Mouse (Mus musculus) MN1 (cell line): Measurements from ENCODE around the gene Pnma5.

Experiments
- DNase-seq: peaks from one replicate; pipeline ENCODE4 v3.0.0-alpha.2; 2016; ENCODE audit warnings: low spot score

Gene Pnma5

DNA sequence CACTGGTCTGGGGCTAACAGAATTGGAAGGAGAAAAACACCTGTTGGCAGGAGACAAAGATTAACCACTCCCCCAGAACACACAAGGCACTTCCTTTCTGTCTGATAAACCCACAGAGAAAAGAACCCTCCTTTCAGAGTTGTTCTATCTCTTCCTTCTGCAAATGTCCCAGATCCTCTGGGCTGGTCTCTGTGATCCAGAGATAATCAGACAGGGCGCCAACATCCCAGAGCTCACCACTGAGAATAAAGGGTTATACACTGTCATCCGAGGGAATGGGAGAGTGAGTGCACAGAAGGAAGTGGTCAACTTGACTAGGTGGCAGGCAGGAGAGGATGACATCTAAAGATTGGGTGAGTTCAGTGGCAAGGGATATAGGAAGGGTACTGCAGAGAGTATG lies 51.3 kb downstream of the Pnma5 start:
- no peak for DNase-seq
